Mouse (Mus musculus): Measurements from ENCODE around the gene Nt5c.
A peak's percentile ranks its signal among the peaks of the same experiment; 100 is the strongest.
"Not testable (repeated sequence)": the region's sequence is repeated elsewhere in the genome, so short reads cannot be mapped to it uniquely, and the experiment has no call there.

The Nt5c gene

DNA sequence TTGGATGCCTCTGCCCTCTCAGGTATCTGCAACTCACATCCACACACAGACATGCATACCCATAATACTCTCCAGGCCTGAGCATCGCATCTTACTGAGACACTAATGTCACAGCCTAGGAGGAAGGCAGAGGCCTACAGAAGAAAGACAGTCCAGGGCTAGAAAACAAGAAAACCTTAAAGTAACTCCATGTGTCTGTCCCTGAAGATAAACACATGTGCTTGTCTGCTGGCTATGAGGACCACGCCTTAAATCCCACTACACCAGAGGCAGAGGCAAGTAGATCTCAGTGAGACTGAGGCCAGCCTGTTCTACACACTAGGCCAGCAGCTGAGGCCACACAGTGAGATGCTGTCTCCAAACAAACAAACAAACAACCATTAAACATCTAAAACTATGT is 19.5 kb upstream of the Nt5c start:
- DNase-seq (ENCODE audit: extremely low read depth, low read depth, low spot score) = no peak

DNA sequence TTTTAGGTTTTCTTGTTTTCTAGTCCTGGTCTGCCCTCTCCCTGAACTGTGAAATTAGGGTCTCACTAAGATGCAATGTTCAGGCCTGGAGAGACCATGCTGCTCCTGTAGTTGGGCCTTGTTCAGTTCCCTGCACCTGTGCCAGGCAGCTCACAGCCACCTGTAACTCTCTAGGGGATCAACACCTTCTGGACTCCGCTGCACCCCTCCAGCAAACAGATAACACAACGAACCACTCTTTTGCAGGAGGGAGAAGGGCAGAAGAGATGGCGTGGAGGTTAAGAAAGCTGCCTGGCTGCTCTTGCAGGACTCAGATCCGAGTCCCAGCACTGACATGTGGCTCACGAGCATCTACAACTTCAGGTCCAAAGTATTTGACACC is 18.8 kb upstream of the Nt5c start:
- no peak for DNase-seq (ENCODE audit: extremely low read depth, low read depth, low spot score)

DNA sequence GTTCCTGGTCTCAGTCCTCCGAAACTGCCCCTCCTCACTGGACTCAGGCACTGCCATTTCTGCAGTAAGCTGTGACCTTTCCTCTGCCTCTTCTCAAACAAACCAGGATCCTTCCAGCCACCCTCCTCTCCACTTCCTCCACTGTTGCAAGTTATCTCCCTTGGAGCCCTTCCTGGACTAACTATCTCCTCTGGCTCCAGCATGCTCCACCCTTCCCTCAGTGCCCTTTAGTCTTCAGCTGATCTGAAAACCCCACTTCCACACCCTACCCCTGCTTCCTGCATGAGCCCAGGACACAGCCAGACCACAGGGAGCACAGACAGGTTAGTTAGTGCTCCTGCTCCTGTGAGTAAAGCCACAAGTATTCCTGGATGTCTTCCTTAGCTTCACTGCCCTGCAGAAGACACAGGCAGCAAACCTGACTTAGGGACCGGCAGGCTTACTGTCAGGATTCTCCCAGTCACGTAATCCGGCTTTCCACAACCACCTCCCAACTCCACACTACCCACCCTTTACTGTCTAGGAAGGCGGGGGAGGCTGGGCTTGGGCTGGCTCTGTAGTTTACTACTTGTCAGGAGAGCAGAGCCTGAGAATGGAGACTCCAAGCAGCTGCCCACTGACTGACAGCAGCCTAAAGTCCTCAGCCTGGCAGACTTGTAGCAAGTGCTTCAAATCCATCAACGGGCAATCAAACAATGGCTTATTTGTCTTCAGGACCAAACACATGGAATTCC is 18.3 kb upstream of the Nt5c start:
- no peak for DNase-seq (ENCODE audit: extremely low read depth, low read depth, low spot score)

DNA sequence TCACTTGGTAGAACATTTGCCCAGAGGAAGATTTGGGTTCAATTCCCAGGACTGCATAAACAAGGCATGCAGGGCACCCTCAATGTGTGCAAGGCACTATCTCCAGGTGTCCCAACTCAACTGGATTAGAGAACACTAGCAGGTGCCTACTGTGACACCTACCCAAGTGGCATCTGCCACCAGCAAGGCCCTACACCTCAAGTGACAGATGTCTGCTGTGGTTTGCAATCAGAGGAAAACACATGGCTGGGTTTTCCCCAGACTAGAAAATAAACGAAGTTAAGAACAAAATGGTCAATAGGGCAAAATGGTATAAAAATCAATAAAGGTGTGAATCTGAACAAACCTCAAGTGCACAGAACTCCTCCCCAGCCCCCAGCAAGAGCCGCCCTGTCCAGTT is 16.4 kb upstream of the Nt5c start:
- no peak for DNase-seq (ENCODE audit: extremely low read depth, low read depth, low spot score)

DNA sequence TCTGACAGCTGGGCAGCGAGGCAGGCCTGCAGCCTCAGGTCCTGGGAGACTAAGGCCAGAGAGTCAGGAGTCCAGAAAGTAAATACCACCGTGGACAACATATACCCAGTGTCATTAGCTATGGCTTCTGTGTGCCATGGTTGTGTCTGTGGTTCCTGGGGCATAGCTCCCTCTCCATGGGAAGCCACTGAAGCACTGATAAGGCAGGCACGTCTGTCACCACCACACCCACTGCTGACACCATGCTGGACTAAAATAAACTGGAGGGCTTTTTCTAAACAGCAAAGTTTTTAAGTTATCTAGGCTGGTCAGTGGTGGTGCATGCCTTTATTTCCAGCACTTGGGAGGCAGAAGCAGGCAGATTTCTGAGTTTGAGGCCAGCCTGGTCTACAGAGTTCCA is 14.9 kb upstream of the Nt5c start:
- no peak for DNase-seq (ENCODE audit: extremely low read depth, low read depth, low spot score)

DNA sequence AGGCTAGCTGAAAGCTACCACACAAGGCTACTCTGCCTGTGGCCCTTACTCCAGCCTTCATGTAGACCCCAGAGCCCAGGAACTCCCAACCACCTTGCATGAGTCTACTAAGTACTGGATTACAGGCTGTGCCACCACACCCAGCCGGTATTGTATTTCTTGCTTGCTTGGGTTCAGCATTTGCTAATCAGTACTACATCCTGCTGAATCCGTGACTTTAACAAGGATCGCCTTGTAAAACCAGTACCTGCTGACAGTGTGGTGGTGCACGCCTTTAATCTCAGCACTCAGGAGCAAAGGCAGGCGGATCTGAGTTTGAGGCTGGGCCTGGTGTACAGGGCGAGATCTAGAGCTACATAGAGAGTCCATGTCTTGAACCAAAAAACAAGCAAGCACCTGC is 11.0 kb upstream of the Nt5c start:
- no peak for DNase-seq (ENCODE audit: extremely low read depth, low read depth, low spot score)

DNA sequence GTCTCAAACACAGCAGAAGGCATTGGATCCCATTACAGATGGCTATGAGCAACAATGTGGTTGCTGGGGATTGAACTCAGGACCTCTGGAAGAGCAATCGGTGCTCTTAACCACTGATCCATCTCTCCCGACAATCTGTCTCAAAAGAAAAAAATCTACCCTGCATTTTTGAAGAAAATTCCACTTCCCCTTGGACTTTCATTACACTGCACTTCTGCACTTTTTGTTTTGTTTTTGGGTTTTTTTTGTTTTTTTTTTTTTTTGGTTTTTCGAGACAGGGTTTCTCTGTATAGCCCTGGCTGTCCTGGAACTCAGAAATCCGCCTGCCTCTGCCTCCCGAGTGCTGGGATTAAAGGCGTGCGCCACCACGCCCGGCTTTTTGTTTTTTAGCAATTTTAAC is 4.9 kb upstream of the Nt5c start:
- DNase-seq (ENCODE audit: extremely low read depth, low read depth, low spot score) = not testable (repeated sequence)

DNA sequence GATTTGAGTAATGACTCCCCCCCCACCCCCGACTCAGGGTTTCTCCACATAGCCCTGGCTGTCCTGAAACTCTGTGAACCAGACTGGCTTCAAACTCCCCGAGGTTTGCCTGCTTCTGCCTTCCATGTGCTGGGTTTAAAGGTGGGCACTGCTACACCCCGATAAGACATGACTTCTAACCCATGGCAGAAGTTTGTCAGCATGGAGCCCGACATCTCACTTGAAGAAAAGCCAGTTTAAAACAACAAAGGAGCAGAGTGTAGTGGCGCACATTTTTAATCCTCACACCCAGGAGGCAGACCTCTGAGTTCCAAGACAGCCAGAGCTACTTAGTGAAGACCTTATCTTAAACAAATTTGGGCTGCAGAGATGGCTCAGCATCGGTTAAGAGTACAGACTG is 725 bp upstream of the Nt5c start:
- DNase-seq (ENCODE audit: extremely low read depth, low read depth, low spot score) = no peak

DNA sequence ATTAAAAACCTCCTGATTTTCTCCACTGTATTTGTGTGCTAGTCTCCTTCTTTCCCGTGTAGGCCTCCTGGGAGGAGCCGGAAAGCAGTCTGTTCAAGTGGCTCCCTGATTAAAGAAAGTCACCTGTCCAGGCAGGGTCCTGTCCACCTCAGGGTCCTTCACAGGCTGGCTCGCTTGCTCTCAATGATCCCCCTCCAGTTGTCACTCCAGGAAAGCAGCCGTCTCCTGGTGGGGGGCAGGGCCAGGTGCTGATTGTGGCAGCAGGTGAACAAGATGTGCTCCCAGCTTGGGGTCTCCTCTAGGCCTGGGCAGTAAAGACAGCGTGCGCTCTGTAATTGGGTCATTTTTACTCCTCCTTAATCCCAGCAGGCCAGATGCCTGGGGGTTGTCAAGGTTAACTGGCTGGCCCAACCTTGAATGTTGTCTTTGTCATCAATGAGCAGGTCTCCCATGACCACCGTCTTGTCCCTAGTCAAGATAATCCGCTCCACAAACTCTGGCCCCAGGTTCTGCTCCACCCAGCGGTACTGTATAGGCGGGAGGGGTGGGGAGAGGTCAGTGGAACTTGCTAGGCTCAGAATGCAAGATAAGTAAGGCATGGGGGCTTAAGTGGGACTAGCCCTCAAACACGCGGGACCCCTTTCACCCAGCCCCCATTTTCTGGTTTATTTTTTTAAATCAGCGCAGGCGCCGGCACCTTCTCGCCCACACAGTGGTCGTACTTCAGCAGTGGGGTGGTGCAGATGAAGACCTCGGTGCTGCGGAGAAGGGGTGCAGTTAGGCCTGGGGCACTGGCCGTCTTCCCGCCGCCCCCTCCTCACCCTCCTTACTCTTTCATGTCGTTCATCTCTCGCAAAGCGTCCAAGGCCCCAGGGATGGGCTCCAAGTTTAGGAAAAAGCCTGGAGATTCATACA is 964 bp downstream of the Nt5c start:
- no peak for DNase-seq (ENCODE audit: extremely low read depth, low read depth, low spot score)

DNA sequence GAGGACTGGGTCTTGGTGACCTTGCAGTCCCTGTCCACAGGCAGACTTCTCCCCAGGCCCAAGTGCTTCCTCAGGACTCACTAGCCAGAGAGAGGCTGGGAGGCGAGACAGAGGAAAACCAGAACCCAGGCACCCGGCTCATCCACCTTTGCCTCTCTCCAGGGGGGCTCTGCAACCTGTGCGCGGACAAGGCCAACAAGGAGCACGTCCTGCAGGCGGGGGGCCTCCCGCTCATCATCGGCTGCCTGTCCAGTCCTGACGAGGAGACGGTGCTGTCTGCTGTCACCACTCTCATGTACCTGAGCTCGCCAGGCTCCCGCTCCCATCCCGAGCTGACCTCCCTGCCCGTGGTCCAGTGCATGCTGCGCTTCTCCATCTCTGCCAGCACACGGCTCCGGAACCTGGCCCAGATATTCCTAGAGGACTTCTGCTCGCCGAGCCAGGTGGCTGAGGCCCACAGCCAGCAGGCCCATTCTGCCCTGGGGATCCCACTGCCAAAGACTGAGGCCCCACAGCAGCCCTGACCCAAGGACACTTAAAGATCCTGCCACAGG is 3.0 kb downstream of the Nt5c start:
- no peak for DNase-seq (ENCODE audit: extremely low read depth, low read depth, low spot score)

DNA sequence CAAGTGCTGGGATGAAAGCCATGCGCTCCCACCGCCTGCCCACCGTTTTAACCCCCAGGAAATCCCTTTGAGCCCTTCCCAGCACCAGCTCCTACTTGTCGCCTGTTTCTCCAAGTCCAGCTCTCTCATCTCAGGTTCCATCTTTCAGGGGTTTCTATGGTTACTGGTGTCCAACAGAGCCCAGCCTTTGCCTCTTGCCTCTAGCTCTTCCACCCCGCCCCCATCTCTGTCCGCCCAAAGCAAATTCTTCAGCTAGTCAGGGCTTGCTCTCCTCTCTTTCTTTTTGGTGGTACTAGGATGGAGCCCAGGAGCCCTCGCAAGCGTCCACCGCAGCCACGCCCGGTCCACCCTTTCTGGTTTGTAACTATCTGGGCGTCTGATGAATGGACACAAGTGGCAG is 6.5 kb downstream of the Nt5c start:
- no peak for DNase-seq (ENCODE audit: extremely low read depth, low read depth, low spot score)

DNA sequence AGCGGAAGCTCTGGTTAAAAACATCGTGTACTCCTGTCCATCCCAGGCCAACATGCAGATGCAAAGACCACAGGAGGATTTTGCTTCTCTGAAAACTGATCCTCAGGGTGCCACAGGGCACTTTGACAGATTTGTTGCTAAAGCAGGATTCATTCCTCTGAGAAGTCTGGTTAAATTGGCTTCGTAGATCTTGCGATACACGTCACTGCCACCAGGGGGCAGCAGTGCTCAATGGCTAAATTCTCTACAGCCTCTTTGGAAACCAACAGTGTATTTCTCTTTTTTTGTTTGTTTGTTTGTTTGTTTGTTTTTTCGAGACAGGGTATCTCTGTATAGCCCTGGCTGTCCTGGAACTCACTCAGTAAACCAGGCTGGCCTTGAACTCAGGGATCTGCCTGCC is 7.9 kb downstream of the Nt5c start:
- no peak for DNase-seq (ENCODE audit: extremely low read depth, low read depth, low spot score)

DNA sequence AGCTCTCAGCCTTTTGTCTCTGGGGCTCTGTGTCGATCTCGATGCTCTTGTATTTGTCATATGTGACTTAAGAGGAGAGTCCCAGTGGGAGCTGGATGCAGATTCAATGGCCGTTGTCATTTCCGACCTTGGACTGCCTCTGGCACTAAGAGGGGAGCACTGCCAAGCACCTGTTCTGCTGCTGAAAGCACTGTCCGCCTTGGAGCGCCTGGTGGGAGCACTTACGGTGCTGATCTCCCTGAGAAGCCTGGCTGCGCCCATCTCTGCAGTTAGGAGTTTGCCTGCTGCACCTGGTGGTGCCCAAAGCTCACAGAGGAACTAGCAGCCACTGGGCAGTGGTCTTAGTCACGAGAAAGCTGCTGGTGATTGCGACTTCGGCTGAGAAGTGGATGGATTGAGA is 8.4 kb downstream of the Nt5c start:
- no peak for DNase-seq (ENCODE audit: extremely low read depth, low read depth, low spot score)

DNA sequence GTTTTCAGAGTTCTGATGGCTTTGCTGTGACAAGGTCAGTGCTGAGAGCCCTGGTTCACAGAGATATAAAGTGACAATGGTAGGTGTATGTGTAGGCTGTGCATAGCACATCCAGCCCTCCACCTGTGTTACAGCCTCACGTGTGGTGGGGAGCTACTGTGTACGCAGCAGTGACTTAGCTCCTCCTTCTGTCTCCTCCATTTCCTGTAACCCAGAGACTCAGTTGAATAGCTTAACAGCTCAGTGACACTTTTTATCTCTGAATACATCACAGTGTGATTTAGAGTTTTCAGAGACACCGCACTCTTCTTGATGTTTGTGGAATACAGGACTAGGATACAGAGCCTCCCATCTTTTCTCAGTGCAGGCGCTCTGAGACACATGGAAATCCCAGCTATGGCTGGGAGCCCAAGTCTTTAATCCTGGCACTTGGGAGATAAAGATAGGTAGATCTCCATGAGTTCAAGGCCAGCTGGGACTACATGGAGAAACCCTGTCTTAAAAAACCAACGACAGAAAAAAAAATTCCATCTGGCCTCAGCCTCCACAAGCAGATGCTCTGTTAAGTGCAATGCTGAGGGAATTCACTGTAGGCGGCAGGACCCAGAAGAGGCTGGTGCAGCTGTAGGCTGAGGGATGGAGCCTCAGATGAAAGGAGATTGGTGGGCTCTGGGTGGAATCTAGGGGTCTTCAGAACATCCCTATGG is 10.0 kb downstream of the Nt5c start:
- no peak for DNase-seq (ENCODE audit: extremely low read depth, low read depth, low spot score)

DNA sequence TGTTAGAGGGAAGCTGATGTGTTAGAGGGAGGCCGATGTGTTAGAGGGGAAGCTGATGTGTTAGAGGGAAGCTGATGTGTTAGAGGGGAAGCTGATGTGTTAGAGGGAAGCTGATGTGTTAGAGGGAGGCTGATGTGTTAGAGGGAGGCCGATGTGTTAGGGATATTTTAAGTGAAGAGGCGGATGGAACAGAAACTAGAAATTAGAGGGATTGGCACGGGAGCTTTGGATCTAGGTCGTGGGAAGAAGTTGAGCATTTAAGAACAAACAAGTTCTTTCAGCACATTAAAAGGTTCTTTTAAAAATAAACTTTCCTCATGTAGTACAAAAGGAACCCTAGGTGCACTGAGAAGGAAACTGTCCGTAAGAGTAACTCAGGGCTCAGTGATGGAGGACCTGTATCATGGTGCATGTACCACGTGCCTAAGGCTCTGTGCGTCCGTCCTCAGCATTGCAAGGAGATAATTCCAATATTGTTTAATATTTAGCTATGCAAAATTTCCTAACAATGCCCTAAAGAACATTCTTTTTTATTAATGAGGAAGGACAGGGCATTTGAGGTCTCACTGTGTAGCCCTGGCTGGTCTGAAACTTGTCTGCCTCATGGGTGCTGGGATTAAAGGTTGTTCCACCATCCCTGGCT is 13.2 kb downstream of the Nt5c start:
- DNase-seq (ENCODE audit: extremely low read depth, low read depth, low spot score) = no peak

DNA sequence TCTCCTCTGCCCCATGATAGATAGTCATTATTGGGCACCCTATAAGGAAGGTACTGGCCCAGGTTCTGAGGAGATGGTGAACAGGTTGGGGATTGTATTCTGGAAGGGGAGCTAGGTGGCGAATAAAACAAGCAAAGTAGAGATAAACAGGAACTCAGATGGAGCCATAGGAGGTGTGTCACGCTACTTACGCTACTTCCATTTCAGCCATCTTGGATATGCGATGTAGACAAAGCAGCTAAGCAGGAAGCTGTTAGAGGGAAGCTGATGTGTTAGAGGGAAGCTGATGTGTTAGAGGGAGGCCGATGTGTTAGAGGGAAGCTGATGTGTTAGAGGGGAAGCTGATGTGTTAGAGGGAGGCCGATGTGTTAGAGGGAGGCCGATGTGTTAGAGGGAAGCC is 14.3 kb downstream of the Nt5c start:
- not testable (repeated sequence) for DNase-seq (ENCODE audit: extremely low read depth, low read depth, low spot score)

DNA sequence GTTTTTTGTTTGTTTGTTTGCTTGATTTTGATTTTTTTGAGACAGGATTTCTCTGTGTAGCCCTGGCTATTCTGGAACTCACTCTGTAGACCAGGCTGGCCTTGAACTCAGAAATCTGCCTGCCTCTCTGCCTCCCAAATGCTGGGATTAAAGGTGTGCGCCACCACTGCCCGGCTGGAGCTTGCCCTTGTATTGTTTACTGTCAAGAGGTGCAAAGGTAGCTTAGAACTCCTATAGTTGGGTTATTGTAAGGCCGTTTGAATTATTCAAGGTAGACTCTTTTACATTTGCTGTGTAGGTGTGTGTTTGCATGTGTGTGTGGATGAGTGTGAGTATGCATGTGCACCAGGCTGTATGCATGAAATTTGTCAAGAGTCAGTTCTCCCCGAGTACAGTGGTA is 15.0 kb downstream of the Nt5c start:
- not testable (repeated sequence) for DNase-seq (ENCODE audit: extremely low read depth, low read depth, low spot score)

DNA sequence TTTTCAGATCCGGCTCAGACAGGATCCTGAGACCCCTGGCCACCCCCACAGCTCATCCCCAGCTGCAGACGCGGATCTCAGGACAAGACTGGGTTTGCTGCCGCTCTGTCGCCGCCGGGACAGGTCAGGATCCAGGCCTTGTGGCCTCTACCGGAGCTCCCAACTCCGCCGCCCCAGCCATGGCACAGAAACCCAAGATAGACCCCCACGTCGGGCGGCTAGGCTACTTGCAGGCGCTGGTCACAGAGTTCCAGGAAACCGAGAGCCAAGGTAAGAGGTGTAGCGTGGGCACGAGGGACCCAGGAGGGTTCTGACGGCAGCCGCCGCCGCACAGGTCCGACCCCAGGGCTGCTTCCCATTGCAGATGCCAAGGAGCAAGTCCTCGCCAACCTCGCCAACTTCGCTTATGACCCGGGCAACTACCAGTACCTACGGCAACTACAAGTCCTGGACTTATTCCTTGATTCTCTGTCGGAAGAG is 15.9 kb downstream of the Nt5c start:
- no peak for DNase-seq (ENCODE audit: extremely low read depth, low read depth, low spot score)

DNA sequence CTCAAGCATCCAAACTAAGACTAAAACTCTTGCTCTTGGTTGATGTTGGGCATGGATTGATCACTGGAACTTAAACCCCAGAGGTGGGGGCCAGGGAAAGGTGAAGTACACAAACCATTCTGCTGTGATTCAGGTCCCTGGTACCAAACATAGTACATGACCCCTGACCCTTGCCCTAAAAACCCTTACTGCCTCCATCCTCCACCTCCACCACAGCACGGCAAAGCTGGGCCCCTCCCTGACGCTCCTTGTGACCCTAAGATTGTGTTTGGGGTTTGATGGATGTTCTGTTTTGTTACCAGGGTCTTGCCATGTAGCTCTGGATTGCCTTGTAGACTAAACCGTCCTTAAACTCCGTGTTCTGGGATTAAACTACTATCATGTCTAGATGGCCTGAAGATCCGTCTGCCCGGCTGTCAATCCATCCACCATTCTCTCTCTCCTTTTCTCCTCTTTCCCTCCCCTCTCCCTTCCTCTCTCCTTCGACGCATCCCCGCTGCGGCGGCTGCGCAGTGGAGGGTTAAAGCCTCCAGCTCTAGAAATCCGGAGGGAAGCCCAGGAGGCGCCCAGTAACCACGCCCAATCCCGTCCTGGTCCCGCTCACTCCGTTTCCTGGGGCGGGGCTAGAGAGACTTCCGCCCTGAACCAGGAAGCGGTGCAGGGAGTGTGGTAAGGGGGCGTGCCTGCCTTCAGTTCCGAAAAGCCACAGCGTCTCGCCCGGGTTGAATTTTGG is 16.5 kb downstream of the Nt5c start, which contains the start of gene Armc7:
Gene Armc7, plus strand, starts transcription at position 643 of the 733 bp plus-strand sequence.
- DNase-seq (ENCODE audit: extremely low read depth, low read depth, low spot score) = no peak

DNA sequence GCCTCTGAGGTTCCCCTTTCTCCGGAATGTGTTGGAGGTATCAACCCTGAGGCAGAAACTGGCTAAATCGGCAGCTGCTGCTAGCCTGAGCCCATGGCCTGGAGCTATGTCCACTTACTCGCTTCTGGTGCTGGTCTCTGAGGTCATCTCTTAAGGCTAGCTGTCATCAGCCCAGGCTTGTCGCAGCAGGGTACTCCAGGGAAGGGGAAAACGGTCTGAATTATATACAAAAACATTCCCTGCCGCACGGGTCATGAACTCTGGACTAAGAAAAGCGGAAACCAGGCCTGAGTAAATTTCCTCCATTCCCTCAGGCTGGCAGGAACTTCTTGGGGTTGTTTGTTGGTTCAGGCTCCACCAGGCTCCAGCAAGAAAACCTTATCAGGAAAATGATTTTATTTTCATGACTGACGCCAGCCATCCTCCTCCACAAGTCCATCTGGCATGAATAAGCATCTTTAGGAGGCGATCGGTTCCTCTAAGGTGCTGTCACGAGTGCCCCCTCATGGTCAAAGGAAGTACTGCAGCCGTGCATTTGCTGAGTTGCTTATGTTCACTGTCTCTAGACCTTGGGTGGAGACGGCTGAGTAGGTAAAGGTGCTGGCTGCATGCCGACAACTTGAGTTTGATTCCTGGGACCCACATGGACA is 17.9 kb downstream of the Nt5c start:
- peak; percentile 23 for DNase-seq (ENCODE audit: extremely low read depth, low read depth, low spot score)
